ENCODE assay signal across 21 mouse cellular contexts in the genomic region with DNA sequence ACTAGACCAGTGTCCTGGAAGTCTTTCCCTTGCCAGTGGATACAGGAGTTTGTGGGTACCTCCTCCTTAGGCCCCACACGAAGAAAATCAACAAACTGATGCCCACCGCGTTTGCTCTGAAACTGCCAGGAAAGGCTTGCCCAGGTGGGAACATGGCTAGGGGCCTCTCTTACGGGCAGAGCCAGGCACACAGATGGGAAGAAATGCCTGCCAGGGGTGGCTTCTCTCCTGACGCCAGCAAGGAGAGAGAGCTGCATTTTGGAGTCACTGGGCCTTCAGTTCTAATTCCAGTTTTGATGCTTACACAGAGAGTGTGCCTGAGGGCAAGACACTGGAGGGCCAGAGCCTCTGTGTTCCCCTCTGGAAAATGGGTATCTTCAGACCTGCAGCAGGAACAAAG. TPM values are rescaled to one million over a fixed set of nuclear protein-coding genes. Genes with fewer than 3 reads are reported as not detected.
DNase-seq lines count a peak whose midpoint lies in the region; ATAC-seq lines count a peak whose summit lies in the region.
"Had no signal": no experiment of that assay in that cellular context is flagged by ENCODE, and none has a peak within 500 bp of the region (broad histone marks: within the 10 kb centered on the region; RNA-seq: fewer than 3 reads in every experiment).

No protein-coding gene starts in this region.

- H3K27me3 ChIP-seq in embryonic facial prominence, embryonic 15.5 days: peaks cover 3% of the 10 kb centered on the region
- peaks cover 53% of the 10 kb centered on the region for H3K27me3 ChIP-seq in embryonic facial prominence, embryonic 10.5 days (replicated peaks; ENCODE audit: low read depth, poor library complexity, severe bottlenecking)
- 0 out of 2 replicates have a peak, but pooled peaks cover 7% of the 10 kb centered on the region for H3K27me3 ChIP-seq in limb, embryonic 15.5 days
- H3K27me3 ChIP-seq in limb, embryonic 10.5 days (ENCODE audit: low read depth, poor library complexity, severe bottlenecking): peaks cover 47% of the 10 kb centered on the region
- H3K27me3 ChIP-seq: Patski had no signal

- peak; percentile 54 to 57 for DNase-seq in cerebellum, postnatal 10 days
- no peak for DNase-seq in cerebellum, adult 18-20 months
- peak; percentile 41 to 61 for DNase-seq in cerebellum, postnatal 14 days
- DNase-seq in cerebellum, adult 11-12 months: no peak
- no peak for DNase-seq in embryonic facial prominence, embryonic 10.5 days (ENCODE audit: low spot score)
- no peak for DNase-seq in limb, embryonic 10.5 days (ENCODE audit: low spot score)
- DNase-seq: adrenal gland, adult 2 months; adrenal gland, adult 8-10 months; adrenal gland, postnatal 10 days; adrenal gland, postnatal 14 days; adrenal gland, postnatal 25 days; adrenal gland, postnatal 36 days; B cell, adult 2 months; cerebellum, adult 11 months; cerebellum, adult 2 months had no signal

- H3K4me2 ChIP-seq in embryonic facial prominence, embryonic 15.5 days (replicated peaks): no peak overlapping the region
- H3K4me2 ChIP-seq in limb, embryonic 15.5 days: no peak overlapping the region

- H3K9ac ChIP-seq in embryonic facial prominence, embryonic 15.5 days: no peak overlapping the region
- no peak overlapping the region for H3K9ac ChIP-seq in limb, embryonic 15.5 days

- ATAC-seq in embryonic facial prominence, embryonic 15.5 days (ENCODE audit: insufficient number of reproducible peaks, low FRiP score, low TSS enrichment, low read depth): no peak
- no peak for ATAC-seq in limb, embryonic 15.5 days (ENCODE audit: insufficient number of reproducible peaks, low FRiP score, low TSS enrichment, low read depth)
- ATAC-seq: activated CD4-positive, CD25-positive, alpha-beta regulatory T cell, adult 4 months; CD4-positive, CD25-positive, alpha-beta regulatory T cell, adult 4 months; Patski had no signal

- no peaks in the 10 kb centered on the region for H3K36me3 ChIP-seq in embryonic facial prominence, embryonic 15.5 days
- no peaks in the 10 kb centered on the region for H3K36me3 ChIP-seq in embryonic facial prominence, embryonic 10.5 days (replicated peaks)
- no peaks in the 10 kb centered on the region for H3K36me3 ChIP-seq in limb, embryonic 15.5 days
- H3K36me3 ChIP-seq in limb, embryonic 10.5 days: no peaks in the 10 kb centered on the region
- H3K36me3 ChIP-seq: G1E had no signal

- 69% methylated on average over 5 of the region's 5 CpGs for WGBS in embryonic facial prominence, embryonic 15.5 days
- WGBS in embryonic facial prominence, embryonic 10.5 days: 81% methylated on average over 5 of the region's 5 CpGs
- WGBS in limb, embryonic 15.5 days: 73% methylated on average over 5 of the region's 5 CpGs
- 84% methylated on average over 5 of the region's 5 CpGs for WGBS in limb, embryonic 10.5 days

- peaks cover 59% of the 10 kb centered on the region for H3K4me1 ChIP-seq in embryonic facial prominence, embryonic 15.5 days
- H3K4me1 ChIP-seq in embryonic facial prominence, embryonic 10.5 days: peaks cover 59% of the 10 kb centered on the region
- H3K4me1 ChIP-seq in limb, embryonic 15.5 days: peaks cover 61% of the 10 kb centered on the region
- peaks cover 49% of the 10 kb centered on the region for H3K4me1 ChIP-seq in limb, embryonic 10.5 days

- peak overlapping the region; percentile 55; the same call in 1 of the 2 replicates for H3K27ac ChIP-seq in embryonic facial prominence, embryonic 15.5 days (replicated peaks)
- no peak overlapping the region for H3K27ac ChIP-seq in embryonic facial prominence, embryonic 10.5 days (replicated peaks)
- peak overlapping the region; percentile 67; the same call in 1 of the 2 replicates for H3K27ac ChIP-seq in limb, embryonic 15.5 days
- no peak overlapping the region for H3K27ac ChIP-seq in limb, embryonic 10.5 days

- no peak overlapping the region for H3K4me3 ChIP-seq in embryonic facial prominence, embryonic 15.5 days (replicated peaks)
- H3K4me3 ChIP-seq in embryonic facial prominence, embryonic 10.5 days: no peak overlapping the region
- H3K4me3 ChIP-seq in limb, embryonic 15.5 days: no peak overlapping the region
- H3K4me3 ChIP-seq in limb, embryonic 10.5 days: no peak overlapping the region

- no peaks in the 10 kb centered on the region for H3K9me3 ChIP-seq in embryonic facial prominence, embryonic 15.5 days (replicated peaks)
- H3K9me3 ChIP-seq in embryonic facial prominence, embryonic 10.5 days: no peaks in the 10 kb centered on the region
- no peaks in the 10 kb centered on the region for H3K9me3 ChIP-seq in limb, embryonic 15.5 days
- H3K9me3 ChIP-seq in limb, embryonic 10.5 days (replicated peaks): no peaks in the 10 kb centered on the region
- H3K9me3 ChIP-seq: G1E had no signal

RNA-seq across cellular contexts. Expression of a gene that starts 12.3 kb away (rescaled TPM):
- polyA plus RNA-seq in embryonic facial prominence, embryonic 15.5 days (2015; fragmentation: Nextera tagmentation; extraction: Ambion mirVana): 14.6 and 15.0 TPM in 2 replicates
- 0.75 and 0.91 TPM in 2 replicates for polyA plus RNA-seq in embryonic facial prominence, embryonic 10.5 days (2016; fragmentation: Nextera tagmentation; extraction: Ambion mirVana)
- polyA plus RNA-seq in limb, embryonic 15.5 days (2015; fragmentation: Nextera tagmentation; extraction: Ambion mirVana): 14.8 and 16.2 TPM in 2 replicates
- polyA plus RNA-seq in limb, embryonic 10.5 days (2016; fragmentation: Nextera tagmentation; extraction: Ambion mirVana): 0.31 TPM in 2 replicates

RNA-seq across cellular contexts. Expression of a gene that starts 44.9 kb away (rescaled TPM):
- 287 and 358 TPM in 2 replicates for polyA plus RNA-seq in embryonic facial prominence, embryonic 15.5 days (2015; fragmentation: Nextera tagmentation; extraction: Ambion mirVana)
- 75.1 and 79.0 TPM in 2 replicates for polyA plus RNA-seq in embryonic facial prominence, embryonic 10.5 days (2016; fragmentation: Nextera tagmentation; extraction: Ambion mirVana)
- 688 and 696 TPM in 2 replicates for polyA plus RNA-seq in limb, embryonic 15.5 days (2015; fragmentation: Nextera tagmentation; extraction: Ambion mirVana)
- 65.4 and 78.6 TPM in 2 replicates for polyA plus RNA-seq in limb, embryonic 10.5 days (2016; fragmentation: Nextera tagmentation; extraction: Ambion mirVana)

Comparison
In these comparisons a context has a peak if more than half of its experiments do, and no peak if none do; other contexts are left out.
1. DNase-seq: peak in cerebellum, postnatal 10 days (2 of 2) and cerebellum, postnatal 14 days (2 of 2); none in cerebellum, adult 18-20 months (0 of 2), cerebellum, adult 11-12 months (single experiment), embryonic facial prominence, embryonic 10.5 days (single experiment) and limb, embryonic 10.5 days (single experiment).
2. H3K27ac ChIP-seq: peak in embryonic facial prominence, embryonic 15.5 days (single experiment) and limb, embryonic 15.5 days (single experiment); none in embryonic facial prominence, embryonic 10.5 days (single experiment) and limb, embryonic 10.5 days (single experiment).